Mouse (Mus musculus) liver, embryonic 11.5 days (tissue): Measurements from ENCODE around the gene Tlr2. TPM values are rescaled to one million over a fixed set of nuclear protein-coding genes. Genes with fewer than 3 reads are reported as not detected.
"Not testable (repeated sequence)": the region's sequence is repeated elsewhere in the genome, so short reads cannot be mapped to it uniquely, and the experiment has no call there.

Experiments used
- ATAC-seq: fragments of 200-750 bp; cut with Nextera tagmentation; replicated peaks from 2 replicates; pipeline ENCODE4 v1.8.0; 2017; ENCODE audit warnings: moderate number of reproducible peaks, mild to moderate bottlenecking, moderate TSS enrichment, moderate library complexity; ENCODE audit not compliant: low FRiP score
- DNase-seq: peaks from one replicate; pipeline ENCODE4 v3.0.0-alpha.2; 2017; ENCODE audit warnings: low spot score
- H3K27ac ChIP-seq: fragments of 300-500 bp; sonication (generic); 2 replicates; pipeline ENCODE4 v1.5.1; 2014; ENCODE audit warnings: mild to moderate bottlenecking, low read depth, low read length, control low read depth
- H3K27me3 ChIP-seq: fragments of 300-500 bp; sonication (generic); replicated peaks from 2 replicates; pipeline ENCODE4 v1.6.1; 2014; ENCODE audit warnings: low read length, mixed read lengths; ENCODE audit not compliant: control insufficient read depth, insufficient read depth
- H3K36me3 ChIP-seq: fragments of 300-500 bp; sonication (generic); 2 replicates; pipeline ENCODE4 v1.6.1; 2014; ENCODE audit warnings: mild to moderate bottlenecking, low read length, moderate library complexity, mixed read lengths; ENCODE audit not compliant: control insufficient read depth, insufficient read depth
- H3K4me1 ChIP-seq: fragments of 300-500 bp; sonication (generic); replicated peaks from 2 replicates; pipeline ENCODE4 v1.6.1; 2014; ENCODE audit warnings: low read length, mixed read lengths; ENCODE audit not compliant: control insufficient read depth, insufficient read depth
- H3K4me2 ChIP-seq: fragments of 300-500 bp; sonication (generic); 2 replicates; pipeline ENCODE4 v1.6.1; 2014; ENCODE audit warnings: mild to moderate bottlenecking, control low read depth, moderate library complexity
- H3K4me3 ChIP-seq: fragments of 300-500 bp; sonication (generic); 2 replicates; pipeline ENCODE4 v1.5.1; 2014; ENCODE audit warnings: low read depth, low read length, control low read depth
- H3K9ac ChIP-seq: fragments of 300-500 bp; sonication (generic); 2 replicates; pipeline ENCODE4 v1.6.1; 2014; ENCODE audit warnings: low read depth, low read length, control low read depth
- H3K9me3 ChIP-seq: fragments of 300-500 bp; sonication (generic); 2 replicates; pipeline ENCODE4 v1.6.1; 2016; ENCODE audit warnings: low read length, inconsistent platforms, mixed read lengths; ENCODE audit not compliant: control insufficient read depth
- WGBS: fragments of 180-500 bp; shearing (Covaris S2); extraction: QIAGEN DNeasy Blood & Tissue Kit; methylation state at CpG from one replicate; pipeline ENCODE4 v1.1.7; 2014; 5-methylcytosine and 5-hydroxymethylcytosine counted together
- polyA plus RNA-seq: library from polyadenylated mRNA; unstranded; fragments of >200 nt; fragmentation: Nextera tagmentation; extraction: Ambion mirVana; gene quantifications from 2 replicates; pipeline ENCODE4 v1.2.1, GENCODE M21; 2014

Tlr2 gene
- polyA plus RNA-seq = 2.5 and 3.3 TPM in 2 replicates

DNA sequence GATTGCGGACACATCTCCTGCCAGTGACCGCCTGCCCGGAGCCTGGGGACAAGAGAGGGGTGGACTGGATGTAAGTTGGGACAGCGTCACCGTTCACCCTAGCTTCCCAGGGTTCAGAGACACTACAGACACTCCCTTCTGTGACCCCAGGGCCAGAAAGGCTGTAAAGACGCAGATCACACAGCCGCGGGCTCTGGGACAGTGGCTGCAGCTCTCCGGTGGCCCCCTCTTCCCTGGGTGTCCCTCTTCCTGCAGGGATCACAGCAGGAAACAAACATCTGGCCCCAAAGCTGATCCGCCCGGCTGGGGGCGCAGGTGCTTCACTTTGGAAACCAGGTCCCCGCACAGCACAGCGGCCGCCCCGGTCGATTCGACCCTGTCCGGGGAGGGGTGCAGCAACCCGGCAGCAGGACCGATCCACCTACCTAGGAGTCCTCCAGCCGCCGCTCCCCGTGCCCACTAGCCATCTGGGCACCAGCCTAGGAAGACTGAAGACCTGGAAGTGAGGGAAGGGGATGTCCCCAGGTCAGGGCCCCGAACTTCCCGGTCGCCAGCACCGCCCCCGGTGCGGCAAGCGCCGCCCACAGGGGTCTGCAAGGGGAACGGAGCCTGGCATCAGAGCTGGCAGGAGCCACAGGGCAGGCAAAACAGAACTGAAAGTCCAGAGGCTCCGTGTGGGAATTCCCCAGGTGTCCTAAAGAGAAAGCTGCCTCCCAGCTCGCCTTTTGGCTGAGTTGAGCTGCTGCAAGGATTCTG lies at the start of gene Tlr2:
Gene Tlr2 (minus strand): TSS at position 673 of the 756 bp plus-strand sequence.
- DNase-seq (peak; percentile 79), ATAC-seq (peak; percentile 74)
- Histone ChIP-seq H3K9ac (peak within 1 kb of the TSS; percentile 67), H3K36me3 (no peaks in the 10 kb centered on the region), H3K9me3 (no peaks in the 10 kb centered on the region), H3K4me3 (peak within 1 kb of the TSS; percentile 68), H3K4me2 (peak within 1 kb of the TSS; percentile 93), H3K27ac (no peak within 1 kb of the TSS), H3K27me3 (no peaks in the 10 kb centered on the region; the same call in 1 of the 2 replicates), H3K4me1 (peaks cover 5% of the 10 kb centered on the region; the same call in 1 of the 2 replicates)
- WGBS = 1% methylated on average over 35 of the region's 35 CpGs

DNA sequence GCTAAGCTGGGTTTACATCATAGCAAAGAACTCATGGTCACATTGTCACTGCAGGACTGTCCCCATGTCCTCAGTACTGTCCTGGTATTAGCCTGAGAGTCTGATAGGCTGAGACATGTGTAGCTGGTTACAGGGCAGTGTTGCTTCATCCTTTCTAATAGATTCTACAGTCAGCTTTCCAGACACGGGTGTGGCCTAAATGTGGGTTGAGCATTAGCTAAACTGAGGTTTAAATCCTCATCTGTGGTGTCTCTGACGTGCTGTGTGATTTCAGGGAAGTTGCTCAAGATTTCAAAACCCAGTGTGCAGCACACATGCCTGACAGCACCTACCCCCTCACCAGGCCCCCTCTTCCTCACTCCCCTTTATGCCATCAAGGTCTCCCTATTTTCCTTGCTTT lies 43.6 kb upstream of the Tlr2 start:
- no peak overlapping the region for H3K4me2 ChIP-seq
- ATAC-seq = no peak
- no peaks in the 10 kb centered on the region for H3K9me3 ChIP-seq
- no peaks in the 10 kb centered on the region for H3K27me3 ChIP-seq
- no peaks in the 10 kb centered on the region for H3K36me3 ChIP-seq
- H3K9ac ChIP-seq = no peak overlapping the region
- DNase-seq = no peak
- no peaks in the 10 kb centered on the region for H3K4me1 ChIP-seq
- no peak overlapping the region for H3K27ac ChIP-seq
- 48% methylated on average over 2 of the region's 2 CpGs for WGBS
- H3K4me3 ChIP-seq = no peak overlapping the region

DNA sequence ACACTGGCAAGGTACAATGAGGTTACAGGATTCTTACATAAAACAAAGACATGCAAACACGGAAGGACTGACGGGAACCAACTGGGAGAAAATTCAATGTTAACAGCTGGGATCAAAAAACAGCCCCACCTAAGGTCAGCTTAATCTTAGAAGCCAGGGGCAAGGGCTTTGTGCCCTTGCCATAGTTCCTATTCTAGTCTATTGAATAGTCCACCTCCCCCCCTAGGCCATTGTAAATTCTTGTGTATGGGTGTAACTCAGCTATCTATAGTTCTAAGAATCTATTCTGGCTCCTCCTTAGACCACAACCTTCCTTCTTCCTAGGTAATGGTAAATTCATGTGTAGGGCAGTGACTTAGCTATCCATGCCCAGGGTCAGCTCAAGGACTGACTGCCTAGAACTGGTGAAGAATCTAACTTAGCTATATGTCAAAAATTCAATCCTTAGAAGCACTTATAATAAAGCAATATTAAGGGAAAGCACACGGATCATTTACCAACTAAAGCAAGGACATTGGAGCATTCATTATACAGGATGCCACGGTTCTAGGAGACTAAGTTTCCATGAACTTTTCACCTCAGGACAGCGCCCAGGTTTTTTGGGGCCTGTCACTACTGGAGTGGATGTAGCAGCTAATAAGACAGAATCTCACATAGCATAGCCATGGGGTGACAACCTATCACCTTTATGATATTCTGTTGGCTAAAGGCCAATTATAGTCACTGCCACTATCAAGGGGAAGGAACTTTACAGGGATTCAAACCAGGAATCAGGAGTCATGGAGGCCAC lies 37.9 kb upstream of the Tlr2 start:
- H3K27ac ChIP-seq, H3K4me2 ChIP-seq, ATAC-seq, H3K4me1 ChIP-seq, H3K9ac ChIP-seq, H3K9me3 ChIP-seq, H3K27me3 ChIP-seq, DNase-seq, H3K36me3 ChIP-seq, H3K4me3 ChIP-seq: not testable (repeated sequence)
- 88% methylated on average over 5 of the region's 5 CpGs for WGBS

DNA sequence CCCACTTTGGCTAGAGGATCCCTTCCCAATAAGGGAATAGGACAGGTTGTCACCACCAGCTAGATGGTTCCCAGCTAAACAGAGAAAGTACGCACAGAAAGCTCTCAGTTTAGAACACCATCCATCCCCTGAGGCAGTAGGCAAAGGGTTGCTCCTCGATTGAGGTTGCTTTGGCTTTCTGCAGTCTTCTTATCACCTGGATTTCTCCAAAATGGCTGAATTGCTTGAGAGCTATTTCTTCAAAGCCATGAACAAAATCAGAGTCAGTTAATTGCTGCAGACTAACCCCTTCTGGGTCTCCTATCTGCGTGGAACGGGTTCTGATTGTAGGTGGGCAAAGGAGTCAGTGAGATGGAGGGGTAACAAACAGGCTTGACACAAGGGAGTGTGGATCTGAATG lies 37.2 kb upstream of the Tlr2 start:
- Histone ChIP-seq H3K27me3 (no peaks in the 10 kb centered on the region), H3K9me3 (no peaks in the 10 kb centered on the region)

DNA sequence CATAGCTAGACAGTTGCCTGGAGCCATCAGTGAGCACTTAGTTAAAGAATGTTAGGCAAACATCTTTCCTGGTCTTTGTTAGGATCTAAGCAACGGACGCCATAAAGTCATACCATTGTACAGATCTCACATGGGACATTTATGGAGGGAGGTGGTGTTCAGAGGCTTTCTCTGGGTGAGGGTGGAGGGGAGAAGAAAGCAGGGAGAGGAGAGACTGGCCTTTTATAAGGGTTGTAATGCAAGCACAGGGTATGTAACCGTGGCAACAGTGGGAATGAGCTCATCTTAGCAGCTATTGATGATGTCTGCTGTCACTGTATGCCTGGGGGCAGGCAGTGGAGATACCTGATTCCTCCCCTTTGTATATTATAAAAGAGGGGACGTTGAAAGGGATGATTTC lies 34.7 kb upstream of the Tlr2 start:
- WGBS = 80% methylated on average over 4 of the region's 4 CpGs

More for the DNA sequence above, 37.2 kb upstream of the Tlr2 start:
- WGBS = 87% methylated on average over 4 of the region's 4 CpGs
- Histone ChIP-seq H3K9ac (no peak overlapping the region), H3K4me3 (no peak overlapping the region), H3K36me3 (no peaks in the 10 kb centered on the region), H3K4me2 (no peak overlapping the region), H3K4me1 (no peaks in the 10 kb centered on the region), H3K27ac (no peak overlapping the region)
- no peak for DNase-seq
- ATAC-seq = no peak

DNA sequence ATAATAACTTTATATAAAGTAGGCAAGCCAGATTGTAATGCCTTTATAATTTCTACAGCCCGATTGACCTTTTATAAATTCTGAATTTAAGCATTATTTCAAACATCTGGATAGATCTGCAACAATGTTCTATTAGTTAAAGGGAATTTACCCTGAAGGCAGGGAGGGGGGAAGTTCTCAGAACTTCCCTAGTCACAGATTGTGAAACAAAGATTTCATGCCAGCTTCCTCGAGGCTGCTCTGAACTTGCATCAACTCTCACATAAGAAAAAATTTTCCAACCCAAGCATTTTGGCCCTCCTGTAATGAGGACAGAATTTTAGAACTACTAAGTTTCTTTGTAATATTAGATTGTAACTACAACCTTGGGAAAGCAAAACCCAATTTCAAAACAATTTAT lies 33.5 kb upstream of the Tlr2 start:
- H3K9ac ChIP-seq, H3K27me3 ChIP-seq, H3K27ac ChIP-seq, H3K9me3 ChIP-seq, H3K4me1 ChIP-seq, H3K36me3 ChIP-seq, H3K4me3 ChIP-seq, H3K4me2 ChIP-seq, DNase-seq, ATAC-seq: not testable (repeated sequence)
- WGBS = 74% methylated on average over 2 of the region's 2 CpGs

More for the DNA sequence above, 34.7 kb upstream of the Tlr2 start:
- Histone ChIP-seq H3K4me1 (no peaks in the 10 kb centered on the region), H3K27me3 (no peaks in the 10 kb centered on the region), H3K36me3 (no peaks in the 10 kb centered on the region), H3K9me3 (no peaks in the 10 kb centered on the region), H3K27ac (no peak overlapping the region), H3K4me2 (no peak overlapping the region), H3K4me3 (no peak overlapping the region), H3K9ac (no peak overlapping the region)
- ATAC-seq = no peak
- DNase-seq = no peak

DNA sequence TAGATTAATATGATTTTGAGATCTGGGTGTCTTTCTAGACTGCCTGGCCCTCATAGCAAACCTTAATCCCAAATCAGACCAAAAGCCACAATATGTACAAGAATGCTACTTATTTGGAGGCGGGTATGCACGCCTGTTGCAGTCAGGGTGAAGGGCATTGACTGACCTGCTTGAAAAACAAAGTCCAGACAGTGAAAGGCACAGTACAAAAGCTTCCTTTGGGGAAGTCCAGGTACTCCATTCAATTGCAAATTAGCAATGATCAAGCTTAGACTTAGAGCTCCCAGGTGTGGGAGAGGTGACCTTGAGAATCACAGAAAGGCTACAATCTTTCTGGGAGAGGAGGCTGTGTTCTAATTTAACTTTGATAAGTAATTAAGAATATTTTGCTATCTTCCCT lies 31.3 kb upstream of the Tlr2 start:
- not testable (repeated sequence) for H3K9me3 ChIP-seq, H3K36me3 ChIP-seq, ATAC-seq, DNase-seq, H3K4me3 ChIP-seq, H3K27me3 ChIP-seq, H3K4me2 ChIP-seq, H3K9ac ChIP-seq, H3K27ac ChIP-seq, H3K4me1 ChIP-seq
- WGBS = 83% methylated on average over 2 of the region's 2 CpGs

DNA sequence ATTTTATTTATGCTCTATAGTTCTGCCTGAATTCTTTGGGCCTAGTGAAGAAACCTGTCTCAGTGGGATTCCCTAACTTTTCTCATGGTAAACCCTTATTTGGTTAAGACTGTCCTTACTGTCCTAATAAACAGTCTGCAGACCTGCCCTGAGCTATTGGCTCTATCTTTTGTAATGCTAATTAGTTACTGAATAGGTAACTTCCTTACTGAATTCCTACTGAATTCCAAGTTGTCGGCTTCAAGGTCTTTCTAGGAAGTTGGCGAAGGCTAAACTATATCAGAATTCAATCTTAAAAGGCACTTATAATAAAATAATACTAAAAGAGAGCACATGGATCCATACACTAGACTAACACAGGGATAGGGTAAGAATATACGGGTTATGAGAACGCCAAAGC lies 30.4 kb upstream of the Tlr2 start:
- ATAC-seq, H3K27ac ChIP-seq, H3K27me3 ChIP-seq, H3K9me3 ChIP-seq, H3K4me1 ChIP-seq, H3K4me2 ChIP-seq, H3K4me3 ChIP-seq, DNase-seq, H3K9ac ChIP-seq, H3K36me3 ChIP-seq: not testable (repeated sequence)
- WGBS = 95% methylated on average over 4 of the region's 4 CpGs
